Mouse (Mus musculus) liver, adult 2 months (tissue): ENCODE measurements around the gene Tubg2. TPM values are rescaled to one million over a fixed set of nuclear protein-coding genes. Genes with fewer than 3 reads are reported as not detected.
A peak's percentile ranks its signal among the peaks of the same experiment; 100 is the strongest.

Experiments
- DNase-seq: peaks from one replicate; pipeline ENCODE4 v3.0.0-alpha.2; 2011; ENCODE audit warnings: low read depth, low spot score; ENCODE audit errors: extremely low read depth
- H3K27ac ChIP-seq: fragments of 200-500 bp; replicated peaks from 2 replicates; pipeline ENCODE4 v1.5.1; 2012; ENCODE audit warnings: low read depth, mild to moderate bottlenecking, control low read depth, inconsistent platforms, low read length; ENCODE audit not compliant: insufficient read depth
- H3K27me3 ChIP-seq: fragments of 200-500 bp; 2 replicates; pipeline ENCODE4 v1.6.1; 2012; ENCODE audit warnings: mild to moderate bottlenecking, moderate library complexity, low read length, inconsistent platforms; ENCODE audit not compliant: control insufficient read depth, insufficient read depth
- H3K36me3 ChIP-seq: fragments of 200-500 bp; 2 replicates; pipeline ENCODE4 v1.6.1; 2012; ENCODE audit warnings: low read length, inconsistent platforms; ENCODE audit not compliant: control insufficient read depth, insufficient read depth
- H3K4me1 ChIP-seq: fragments of 200-500 bp; 2 replicates; pipeline ENCODE4 v1.6.1; 2011; ENCODE audit warnings: low read length; ENCODE audit not compliant: control insufficient read depth, insufficient read depth
- H3K4me3 ChIP-seq: fragments of 200-500 bp; 2 replicates; pipeline ENCODE4 v1.5.1; 2011; ENCODE audit warnings: low read depth, mild to moderate bottlenecking, control low read depth, low read length, moderate library complexity; ENCODE audit not compliant: insufficient read depth
- H3K79me2 ChIP-seq: fragments of 200-500 bp; 2 replicates; pipeline ENCODE4 v1.6.1; 2012; ENCODE audit warnings: inconsistent platforms, mild to moderate bottlenecking, low read length, moderate library complexity; ENCODE audit not compliant: control insufficient read depth, insufficient read depth
- H3K9ac ChIP-seq: fragments of 200-500 bp; 2 replicates; pipeline ENCODE4 v1.6.1; 2012; ENCODE audit warnings: low read depth, mild to moderate bottlenecking, control low read depth, inconsistent platforms, low read length
- CTCF ChIP-seq: fragments of 200-500 bp; IDR thresholded peaks from 2 replicates; pipeline ENCODE4 v1.5.1; 2011; ENCODE audit warnings: low read depth, low read length, control low read depth
- POLR2A ChIP-seq: fragments of 200-500 bp; IDR thresholded peaks from 2 replicates; pipeline ENCODE4 v1.6.1; 2011; ENCODE audit warnings: low read length, control low read depth; ENCODE audit not compliant: insufficient read depth; ENCODE audit errors: extremely low read depth
- WGBS: fragments of 180-500 bp; shearing (Covaris S2); methylation state at CpG from one replicate; pipeline ENCODE4 v1.1.7; 2018; 5-methylcytosine and 5-hydroxymethylcytosine counted together
- polyA plus RNA-seq: library from polyadenylated mRNA; depleted of rRNA; stranded (reverse); fragments of >200 nt; gene quantifications from 2 replicates; pipeline ENCODE4 v1.2.3, GENCODE M21; 2012
- total RNA-seq: library from RNA; depleted of rRNA; stranded (reverse); fragments of >200 nt; gene quantifications from 2 replicates; pipeline ENCODE4 v1.2.3, GENCODE M21; 2014

The Tubg2 gene
- total and polyA plus RNA-seq, 2 experiments: 0.10 TPM; not detected in 1

DNA sequence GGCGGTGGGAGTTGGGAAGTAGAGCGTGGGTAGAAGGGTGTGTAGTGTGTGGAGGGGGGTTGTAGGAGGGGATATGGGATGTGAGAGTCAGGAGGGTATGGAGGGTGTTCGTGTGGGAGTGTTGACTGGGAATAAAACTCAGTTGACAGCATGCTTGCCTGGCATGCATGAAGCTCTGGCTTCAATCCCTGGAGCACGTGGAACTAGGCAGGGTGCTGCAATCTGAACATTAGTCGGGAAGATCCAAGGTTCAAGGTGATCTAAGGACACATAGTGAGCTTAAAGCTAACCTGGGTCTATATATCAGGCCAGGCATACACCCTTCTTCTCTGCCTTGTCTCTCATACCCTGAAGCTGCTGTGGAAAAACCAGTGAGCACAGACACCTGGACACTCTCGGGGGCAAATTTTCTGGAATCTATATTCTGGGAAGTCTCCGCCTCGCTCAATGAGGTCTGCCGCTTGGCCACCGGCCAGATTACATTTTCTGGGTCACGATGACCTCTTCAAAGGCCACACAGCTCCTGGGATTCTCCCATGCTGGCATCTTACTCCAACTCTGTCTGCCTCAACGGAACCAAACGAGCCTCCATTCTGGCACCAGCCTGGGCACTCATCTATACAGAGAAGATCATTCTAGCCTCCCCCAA lies 21.4 kb upstream of the Tubg2 start:
- peak; percentile 97 for DNase-seq
- TF ChIP-seq POLR2A (no peak), CTCF (no peak)
- H3K36me3 ChIP-seq: no peaks in the 10 kb centered on the region
- H3K27ac ChIP-seq: peak overlapping the region; percentile 95
- peaks cover 17% of the 10 kb centered on the region for H3K4me1 ChIP-seq
- H3K27me3 ChIP-seq: no peaks in the 10 kb centered on the region
- peak overlapping the region; percentile 27; the same call in 1 of the 2 replicates for H3K9ac ChIP-seq
- no peak overlapping the region for H3K4me3 ChIP-seq
- WGBS: 29% methylated on average over 13 of the region's 13 CpGs
- H3K79me2 ChIP-seq: no peaks in the 10 kb centered on the region

DNA sequence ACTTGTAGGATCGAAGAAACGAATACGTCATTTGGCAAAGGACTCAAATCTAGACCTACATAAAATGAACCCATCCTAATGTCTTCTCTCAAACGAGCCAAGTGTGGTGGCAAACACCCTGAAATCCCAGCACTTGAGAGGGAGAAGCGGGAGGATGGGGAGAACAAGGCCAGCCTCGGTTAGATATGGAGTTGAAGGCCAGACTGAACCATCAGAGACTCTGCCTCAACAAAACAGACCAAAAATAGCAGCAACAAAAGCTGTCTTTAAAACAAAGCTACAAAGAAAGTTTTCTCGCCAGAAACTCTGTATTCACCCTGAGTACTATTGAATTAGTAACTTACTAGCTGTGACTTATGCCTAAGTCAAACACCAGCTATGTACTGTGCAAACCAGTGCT lies 18.7 kb upstream of the Tubg2 start:
- no peak overlapping the region for H3K9ac ChIP-seq
- 85% methylated on average over 7 of the region's 7 CpGs for WGBS
- H3K79me2 ChIP-seq: no peaks in the 10 kb centered on the region
- TF ChIP-seq CTCF: no peak
- TF ChIP-seq POLR2A: no peak
- H3K27me3 ChIP-seq: no peaks in the 10 kb centered on the region
- H3K36me3 ChIP-seq: no peaks in the 10 kb centered on the region
- H3K4me3 ChIP-seq: no peak overlapping the region
- no peak overlapping the region for H3K27ac ChIP-seq
- no peak for DNase-seq
- peaks cover 15% of the 10 kb centered on the region for H3K4me1 ChIP-seq

DNA sequence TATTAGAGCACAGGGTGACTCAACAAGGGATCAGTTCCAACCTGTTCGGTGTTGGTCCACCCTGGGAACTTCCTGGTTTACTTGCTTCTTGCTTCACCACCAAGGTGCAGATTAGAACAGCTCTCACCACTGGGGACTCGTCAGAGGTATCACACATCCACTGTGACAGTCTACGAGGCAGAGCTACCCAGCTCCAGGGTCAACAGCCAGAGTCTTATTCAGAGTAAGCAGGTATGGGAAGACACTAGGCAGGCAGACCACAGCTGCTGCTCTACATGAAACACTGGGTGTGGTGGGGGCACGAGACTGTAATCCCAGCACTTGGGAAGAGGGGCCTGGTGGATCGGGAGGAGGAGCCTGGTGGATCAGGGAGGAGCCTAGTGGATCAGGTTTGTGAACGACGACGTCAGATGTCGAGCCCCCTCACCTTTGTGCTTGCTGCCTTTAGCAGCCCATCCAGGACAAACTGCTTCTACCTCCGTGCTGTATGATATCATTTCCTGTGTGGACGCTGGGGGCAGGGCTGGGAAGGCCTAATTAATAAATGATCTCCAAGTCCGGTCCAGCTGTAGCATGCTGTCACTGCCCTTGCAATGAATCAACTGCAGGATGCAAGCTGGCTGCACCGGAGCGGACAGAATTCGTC lies 17.0 kb upstream of the Tubg2 start:
- H3K4me3 ChIP-seq: no peak overlapping the region
- no peaks in the 10 kb centered on the region for H3K79me2 ChIP-seq
- DNase-seq: no peak
- peaks cover 15% of the 10 kb centered on the region for H3K4me1 ChIP-seq
- TF ChIP-seq CTCF (no peak), POLR2A (no peak)
- 45% methylated on average over 15 of the region's 15 CpGs for WGBS
- H3K27ac ChIP-seq: no peak overlapping the region
- no peaks in the 10 kb centered on the region for H3K27me3 ChIP-seq
- H3K9ac ChIP-seq: no peak overlapping the region
- no peaks in the 10 kb centered on the region for H3K36me3 ChIP-seq

DNA sequence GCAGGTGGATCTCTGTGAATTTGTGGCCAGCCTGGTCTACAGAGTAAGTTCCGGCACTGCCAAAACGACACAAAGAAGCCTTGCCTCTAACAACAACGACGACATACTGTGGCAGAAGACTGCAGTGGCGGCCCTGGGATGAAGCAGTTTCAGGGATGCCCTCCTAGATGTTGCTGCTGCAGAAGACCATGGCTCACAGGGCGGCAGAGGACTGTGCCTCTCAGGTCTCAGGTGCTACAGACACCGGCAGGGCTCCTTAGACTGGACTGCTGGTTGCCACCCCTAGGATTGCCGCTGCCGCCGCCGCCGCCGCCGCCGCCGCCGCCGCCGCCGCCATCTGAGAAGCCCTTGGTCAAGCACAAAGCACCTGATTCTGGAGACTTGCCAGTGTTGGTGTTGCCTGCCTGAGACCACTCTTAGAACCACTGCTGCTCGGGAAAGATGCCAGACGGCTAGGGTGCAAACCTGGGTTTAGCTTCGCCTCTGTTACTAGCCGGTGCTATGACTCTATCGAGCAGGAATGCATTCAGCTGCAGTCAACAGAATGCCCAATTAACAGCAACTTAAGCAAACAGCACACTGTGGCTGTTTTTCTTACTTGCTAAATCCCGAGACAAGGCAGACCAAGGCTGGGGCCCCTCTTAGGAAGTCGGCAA lies 15.4 kb upstream of the Tubg2 start:
- peak overlapping the region; percentile 81 for H3K9ac ChIP-seq

DNA sequence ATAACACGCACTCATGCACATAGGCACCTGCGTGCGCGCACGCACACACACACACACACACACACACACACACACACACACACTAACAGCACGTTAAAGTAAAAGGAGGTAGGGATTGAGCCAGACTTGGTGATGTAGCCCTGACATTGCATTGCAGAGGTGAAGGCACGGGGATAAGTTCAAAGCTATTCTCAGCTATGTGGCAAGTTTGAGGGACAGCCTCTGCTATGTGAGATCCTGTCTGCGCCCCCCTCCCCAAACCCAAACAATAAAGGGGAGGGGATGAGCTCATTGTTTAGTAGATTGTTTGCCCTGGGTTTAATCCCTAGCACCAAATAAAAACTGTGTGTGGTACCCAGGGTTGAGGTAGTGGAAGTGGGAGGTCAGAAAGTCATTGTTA lies 14.6 kb upstream of the Tubg2 start:
- no peak overlapping the region for H3K27ac ChIP-seq
- H3K36me3 ChIP-seq: no peaks in the 10 kb centered on the region
- H3K4me3 ChIP-seq: no peak overlapping the region
- DNase-seq: no peak
- H3K27me3 ChIP-seq: no peaks in the 10 kb centered on the region
- no peak for TF ChIP-seq POLR2A
- TF ChIP-seq CTCF: no peak
- peaks cover 8% of the 10 kb centered on the region; the same call in 1 of the 2 replicates for H3K4me1 ChIP-seq
- 84% methylated on average over 8 of the region's 8 CpGs for WGBS
- no peaks in the 10 kb centered on the region for H3K79me2 ChIP-seq
- no peak overlapping the region for H3K9ac ChIP-seq

More for the DNA sequence above, 15.4 kb upstream of the Tubg2 start:
- H3K79me2 ChIP-seq: no peaks in the 10 kb centered on the region
- H3K27me3 ChIP-seq: no peaks in the 10 kb centered on the region
- DNase-seq: no peak
- peaks cover 8% of the 10 kb centered on the region; the same call in 1 of the 2 replicates for H3K4me1 ChIP-seq
- TF ChIP-seq CTCF (no peak), POLR2A (no peak)
- H3K27ac ChIP-seq: no peak overlapping the region
- H3K4me3 ChIP-seq: peak overlapping the region; percentile 45
- WGBS: 24% methylated on average over 27 of the region's 27 CpGs
- no peaks in the 10 kb centered on the region for H3K36me3 ChIP-seq
